Mouse (Mus musculus): ENCODE measurements at regions not wholly inside any gene's neighbourhood (a gene's known extent, or its start where the extent isn't known, plus 50 kb on each side); places are given as distances from the start of the nearest gene placed in this dataset.

GRCm38 (mm10) chr9:13905086-13905669 is 77.7 kb downstream of the Fam76b start:
- in situ Hi-C loops (cut with MboI, MseI): no loop called here

- in situ Hi-C loops (cut with MboI, MseI): no loop called here
Observed at GRCm38 (mm10) chr9:13906736-13907135, 79.2 kb downstream of the Fam76b start.

GRCm38 (mm10) chr9:13909604-13910003 is 82.1 kb downstream of the Fam76b start:
- in situ Hi-C loops (cut with MboI, MseI): no loop called here

GRCm38 (mm10) chr9:13910091-13910490 is 82.6 kb downstream of the Fam76b start:
- in situ Hi-C loops (cut with MboI, MseI): no loop called here

GRCm38 (mm10) chr9:13913459-13913858 is 85.9 kb downstream of the Fam76b start:
- in situ Hi-C loops (cut with MboI, MseI): no loop called here

- in situ Hi-C loops (cut with MboI, MseI): no loop called here
Observed at GRCm38 (mm10) chr9:13914131-13914530, 86.6 kb downstream of the Fam76b start.

GRCm38 (mm10) chr9:13914847-13915246 is 87.3 kb downstream of the Fam76b start:
- in situ Hi-C loops (cut with MboI, MseI): no loop called here

- in situ Hi-C loops (cut with MboI, MseI): no loop called here
Observed at GRCm38 (mm10) chr9:13916837-13917236, 89.3 kb downstream of the Fam76b start.

GRCm38 (mm10) chr9:13918606-13919202 is 91.2 kb downstream of the Fam76b start:
- in situ Hi-C loops (cut with MboI, MseI): no loop called here

- in situ Hi-C loops (cut with MboI, MseI): no loop called here
Observed at GRCm38 (mm10) chr9:13919739-13920410, 92.4 kb downstream of the Fam76b start.

- in situ Hi-C loops (cut with MboI, MseI): no loop called here
Observed at GRCm38 (mm10) chr9:13920623-13921022, 93.1 kb downstream of the Fam76b start.

- in situ Hi-C loops (cut with MboI, MseI): no loop called here
Observed at GRCm38 (mm10) chr9:13932001-13932508, 104.5 kb downstream of the Fam76b start.

GRCm38 (mm10) chr9:13933404-13933803 is 105.9 kb downstream of the Fam76b start:
- in situ Hi-C loops (cut with MboI, MseI): no loop called here

- in situ Hi-C loops (cut with MboI, MseI): no loop called here
Observed at GRCm38 (mm10) chr9:13937301-13937700, 109.8 kb downstream of the Fam76b start.

GRCm38 (mm10) chr9:13946519-13946918 is 119.0 kb downstream of the Fam76b start:
- in situ Hi-C loops (cut with MboI, MseI): no loop called here

- in situ Hi-C loops (cut with MboI, MseI): no loop called here
Observed at GRCm38 (mm10) chr9:13952157-13952556, 124.6 kb downstream of the Fam76b start.

- in situ Hi-C loops (cut with MboI, MseI): no loop called here
Observed at GRCm38 (mm10) chr9:13963140-13963763, 135.7 kb downstream of the Fam76b start.

GRCm38 (mm10) chr9:13963796-13964195 is 136.3 kb downstream of the Fam76b start:
- in situ Hi-C loops (cut with MboI, MseI): no loop called here

GRCm38 (mm10) chr9:13964256-13964655 is 136.7 kb downstream of the Fam76b start:
- in situ Hi-C loops (cut with MboI, MseI): no loop called here

GRCm38 (mm10) chr9:13966212-13966611 is 138.7 kb downstream of the Fam76b start:
- in situ Hi-C loops (cut with MboI, MseI): no loop called here

- in situ Hi-C loops (cut with MboI, MseI): no loop called here
Observed at GRCm38 (mm10) chr9:13969262-13969661, 141.7 kb downstream of the Fam76b start.

- in situ Hi-C loops (cut with MboI, MseI): no loop called here
Observed at GRCm38 (mm10) chr9:13973600-13973999, 146.1 kb downstream of the Fam76b start.

All from T-helper 17 cell (primary cell).